ENCODE assay signal across 30 mouse cellular contexts in genomic region chr7:29361497-29361896, GRCm38 (mm10). TPM values are rescaled to one million over a fixed set of nuclear protein-coding genes. Genes with fewer than 3 reads are reported as not detected.
DNase-seq lines count a peak whose midpoint lies in the region; ATAC-seq lines count a peak whose summit lies in the region.
"Had no signal": no experiment of that assay in that cellular context is flagged by ENCODE, and none has a peak within 500 bp of the region (broad histone marks: within the 10 kb centered on the region; RNA-seq: fewer than 3 reads in every experiment).

No protein-coding gene starts in this region.

- ATAC-seq in forebrain, embryonic 13.5 days: peak; percentile 41; the same call in 1 of the 2 replicates
- ATAC-seq in frontal cortex, adult (ENCODE audit: low TSS enrichment): peak; percentile 77
- no peak for ATAC-seq in midbrain, embryonic 11.5 days (ENCODE audit: low FRiP score)
- ATAC-seq in midbrain, embryonic 13.5 days: no peak
- peak; percentile 77 for ATAC-seq in forebrain, embryonic 16.5 days
- ATAC-seq: activated CD4-positive, CD25-positive, alpha-beta regulatory T cell, adult 4 months; hindbrain, postnatal 0 days; inflammation-experienced regulatory T-cells, adult 6 months; intestine, embryonic 16.5 days had no signal

- no peak overlapping the region for H3K9ac ChIP-seq in forebrain, embryonic 13.5 days
- H3K9ac ChIP-seq in midbrain, embryonic 11.5 days (ENCODE audit: low read length): no peak overlapping the region
- H3K9ac ChIP-seq in midbrain, embryonic 13.5 days (replicated peaks): no peak overlapping the region
- H3K9ac ChIP-seq in forebrain, embryonic 16.5 days (replicated peaks; ENCODE audit: low read depth, low read length): no peak overlapping the region
- H3K9ac ChIP-seq: embryonic facial prominence, embryonic 13.5 days; heart, embryonic 13.5 days; hindbrain, embryonic 14.5 days had no signal

- no peaks in the 10 kb centered on the region for H3K9me3 ChIP-seq in forebrain, embryonic 13.5 days (replicated peaks)
- peaks cover 2% of the 10 kb centered on the region; the same call in 1 of the 2 replicates for H3K9me3 ChIP-seq in forebrain, embryonic 10.5 days
- no peaks in the 10 kb centered on the region for H3K9me3 ChIP-seq in midbrain, embryonic 11.5 days (ENCODE audit: control insufficient read depth, low read length)
- no peaks in the 10 kb centered on the region for H3K9me3 ChIP-seq in midbrain, embryonic 13.5 days
- H3K9me3 ChIP-seq in forebrain, embryonic 16.5 days (ENCODE audit: control insufficient read depth, low read length): no peaks in the 10 kb centered on the region
- H3K9me3 ChIP-seq: embryonic facial prominence, embryonic 10.5 days; embryonic facial prominence, embryonic 13.5 days; heart, embryonic 10.5 days; heart, embryonic 13.5 days had no signal

- no peak overlapping the region for H3K4me3 ChIP-seq in forebrain, embryonic 13.5 days
- H3K4me3 ChIP-seq in forebrain, embryonic 10.5 days: no peak overlapping the region
- no peak overlapping the region for H3K4me3 ChIP-seq in midbrain, embryonic 11.5 days (ENCODE audit: low read depth, low read length)
- no peak overlapping the region for H3K4me3 ChIP-seq in midbrain, embryonic 13.5 days (replicated peaks)
- H3K4me3 ChIP-seq in forebrain, embryonic 16.5 days (replicated peaks; ENCODE audit: low read length): no peak overlapping the region
- H3K4me3 ChIP-seq: embryonic facial prominence, embryonic 10.5 days; embryonic facial prominence, embryonic 13.5 days; erythroblast, embryonic 14.5 days; heart, adult 2 months; heart, embryonic 10.5 days; heart, embryonic 13.5 days had no signal

- H3K27ac ChIP-seq in forebrain, embryonic 13.5 days: peak overlapping the region; percentile 51
- H3K27ac ChIP-seq in forebrain, embryonic 10.5 days: no peak overlapping the region
- no peak overlapping the region for H3K27ac ChIP-seq in midbrain, embryonic 11.5 days (ENCODE audit: low read depth, low read length)
- H3K27ac ChIP-seq in midbrain, embryonic 13.5 days: no peak overlapping the region
- peak overlapping the region; percentile 78 for H3K27ac ChIP-seq in forebrain, embryonic 16.5 days (ENCODE audit: low read length)
- H3K27ac ChIP-seq: embryonic facial prominence, embryonic 10.5 days; embryonic facial prominence, embryonic 13.5 days; heart, adult 2 months; heart, embryonic 10.5 days; heart, embryonic 13.5 days; hindbrain, embryonic 14.5 days; hindbrain, postnatal 0 days had no signal

- H3K4me2 ChIP-seq in forebrain, embryonic 13.5 days: no peak overlapping the region
- H3K4me2 ChIP-seq in midbrain, embryonic 11.5 days: no peak overlapping the region
- no peak overlapping the region for H3K4me2 ChIP-seq in midbrain, embryonic 13.5 days (replicated peaks)
- no peak overlapping the region for H3K4me2 ChIP-seq in forebrain, embryonic 16.5 days (ENCODE audit: low read length)
- H3K4me2 ChIP-seq: embryonic facial prominence, embryonic 13.5 days; heart, embryonic 13.5 days; hindbrain, embryonic 14.5 days had no signal

- peaks cover 18% of the 10 kb centered on the region for H3K36me3 ChIP-seq in forebrain, embryonic 13.5 days (ENCODE audit: poor library complexity, severe bottlenecking)
- peaks cover 80% of the 10 kb centered on the region for H3K36me3 ChIP-seq in forebrain, embryonic 10.5 days (replicated peaks)
- H3K36me3 ChIP-seq in midbrain, embryonic 11.5 days (ENCODE audit: control insufficient read depth, insufficient read depth, low read length): peaks cover 3% of the 10 kb centered on the region
- peaks cover 16% of the 10 kb centered on the region for H3K36me3 ChIP-seq in midbrain, embryonic 13.5 days
- no peaks in the 10 kb centered on the region; the same call in 1 of the 2 replicates for H3K36me3 ChIP-seq in forebrain, embryonic 16.5 days (ENCODE audit: control insufficient read depth, insufficient read depth)

- no peaks in the 10 kb centered on the region for H3K27me3 ChIP-seq in forebrain, embryonic 13.5 days
- no peaks in the 10 kb centered on the region for H3K27me3 ChIP-seq in forebrain, embryonic 10.5 days (ENCODE audit: poor library complexity, severe bottlenecking)
- H3K27me3 ChIP-seq in midbrain, embryonic 11.5 days (ENCODE audit: control insufficient read depth, insufficient read depth, low read length): no peaks in the 10 kb centered on the region
- no peaks in the 10 kb centered on the region for H3K27me3 ChIP-seq in midbrain, embryonic 13.5 days
- no peaks in the 10 kb centered on the region for H3K27me3 ChIP-seq in forebrain, embryonic 16.5 days (replicated peaks; ENCODE audit: control insufficient read depth, insufficient read depth, low read length)
- H3K27me3 ChIP-seq: embryonic facial prominence, embryonic 13.5 days; heart, embryonic 13.5 days had no signal

- WGBS in forebrain, embryonic 13.5 days: 88% methylated on average over 13 of the region's 13 CpGs
- 95% methylated on average over 13 of the region's 13 CpGs for WGBS in forebrain, embryonic 10.5 days
- WGBS in midbrain, embryonic 11.5 days: 95% methylated on average over 13 of the region's 13 CpGs
- 93% methylated on average over 13 of the region's 13 CpGs for WGBS in midbrain, embryonic 13.5 days
- 58% methylated on average over 13 of the region's 13 CpGs for WGBS in forebrain, embryonic 16.5 days

- no peaks in the 10 kb centered on the region for H3K4me1 ChIP-seq in forebrain, embryonic 13.5 days
- H3K4me1 ChIP-seq in forebrain, embryonic 10.5 days: no peaks in the 10 kb centered on the region
- no peaks in the 10 kb centered on the region for H3K4me1 ChIP-seq in midbrain, embryonic 11.5 days (ENCODE audit: control insufficient read depth, insufficient read depth, low read length)
- H3K4me1 ChIP-seq in midbrain, embryonic 13.5 days (replicated peaks): no peaks in the 10 kb centered on the region
- H3K4me1 ChIP-seq in forebrain, embryonic 16.5 days (replicated peaks; ENCODE audit: control insufficient read depth, insufficient read depth, low read length): peaks cover 10% of the 10 kb centered on the region
- H3K4me1 ChIP-seq: embryonic facial prominence, embryonic 10.5 days; embryonic facial prominence, embryonic 13.5 days; heart, embryonic 10.5 days; heart, embryonic 13.5 days had no signal

- no peak for DNase-seq in forebrain, embryonic 10.5 days (ENCODE audit: extremely low spot score, low spot score)
- no peak for DNase-seq in frontal cortex, postnatal 14 days (ENCODE audit: low spot score in 2 of 2)
- peak; percentile 69 for DNase-seq in midbrain, embryonic 11.5 days (ENCODE audit: low spot score, missing footprints)
- no peak for DNase-seq in ovary, postnatal 10 days (ENCODE audit: low spot score)
- DNase-seq: adrenal gland, adult 8-10 months; adrenal gland, postnatal 25 days; cerebellum, adult 11-12 months; cerebellum, adult 8-10 months; cerebellum, postnatal 10 days; cerebellum, postnatal 36 days; embryo, embryonic 11 days; gastrocnemius, postnatal 10 days; gastrocnemius, postnatal 36 days; heart, adult 2 months; heart, postnatal 14 days; heart, postnatal 4 days had no signal

RNA-seq across cellular contexts. Expression of gene Dpf1, which starts 57.7 kb away (rescaled TPM):
- 165 and 182 TPM in 2 replicates for polyA plus RNA-seq in forebrain, embryonic 13.5 days (2015; fragmentation: Nextera tagmentation; extraction: Ambion mirVana)
- 39.1 and 42.7 TPM in 2 replicates for polyA plus RNA-seq in forebrain, embryonic 10.5 days (2016; fragmentation: Nextera tagmentation; extraction: Ambion mirVana)
- polyA plus RNA-seq in midbrain, embryonic 11.5 days (2014; fragmentation: Nextera tagmentation; extraction: Ambion mirVana): 59.9 and 62.9 TPM in 2 replicates
- polyA plus RNA-seq in midbrain, embryonic 13.5 days (2015; fragmentation: Nextera tagmentation; extraction: Ambion mirVana): 201 and 213 TPM in 2 replicates
- 259 and 270 TPM in 2 replicates for polyA plus RNA-seq in forebrain, embryonic 16.5 days (2015; fragmentation: Nextera tagmentation; extraction: Ambion mirVana)
- polyA plus RNA-seq: activated CD4-positive, CD25-positive, alpha-beta regulatory T cell, adult 4 months had no signal

Comparison
In these comparisons a context has a peak if more than half of its experiments do, and no peak if none do; other contexts are left out.
1. H3K27ac ChIP-seq: peak in forebrain, embryonic 13.5 days (single experiment) and forebrain, embryonic 16.5 days (single experiment); none in forebrain, embryonic 10.5 days (single experiment), midbrain, embryonic 11.5 days (single experiment) and midbrain, embryonic 13.5 days (single experiment).
2. ATAC-seq: peak in forebrain, embryonic 13.5 days (single experiment), frontal cortex, adult (single experiment) and forebrain, embryonic 16.5 days (single experiment); none in midbrain, embryonic 11.5 days (single experiment) and midbrain, embryonic 13.5 days (single experiment).